Comparison of ENCODE assay signal across 8 mouse cellular contexts in the genomic region with DNA sequence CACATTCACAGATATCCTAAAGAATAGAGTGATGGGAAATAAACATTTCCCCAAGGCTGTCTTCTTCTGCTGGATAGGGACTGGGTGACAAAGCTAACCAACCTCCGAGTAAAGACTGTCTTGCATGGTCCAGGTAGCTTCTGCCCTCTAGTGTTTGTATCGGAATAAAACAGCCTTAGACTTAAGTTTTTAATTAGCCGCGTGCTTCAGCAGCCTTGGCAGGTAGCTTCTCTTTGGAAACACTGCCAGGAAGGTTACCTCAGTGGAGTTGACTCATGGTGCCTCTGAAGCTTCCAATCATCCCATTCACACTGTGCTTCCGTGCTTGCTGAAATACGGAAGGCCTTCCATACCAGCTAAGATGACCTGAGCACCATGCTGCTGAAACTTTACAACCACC.
DNase-seq lines count a peak whose midpoint lies in the region; ATAC-seq and TF ChIP-seq lines count a peak whose summit lies in the region.

No protein-coding gene starts in this region.

- no peak overlapping the region for H3K9ac ChIP-seq in heart, adult 2 months (ENCODE audit: low read depth, low read length)

- intact Hi-C loops in heart, adult 2 months (cut with DNase I), result loop anchor here (2.0 to 10.0 kb wide), 3 partner anchors 556 to 1086 kb away; partner anchors contain the start of gene Slco3a1

- H3K27me3 ChIP-seq in heart, adult 2 months (ENCODE audit: control insufficient read depth, insufficient read depth, low read length), result no peaks in the 10 kb centered on the region
- H3K27me3 ChIP-seq in heart, embryonic 10.5 days (ENCODE audit: insufficient read depth, poor library complexity, severe bottlenecking), result no peaks in the 10 kb centered on the region

- H3K36me3 ChIP-seq in heart, adult 2 months (ENCODE audit: control insufficient read depth, insufficient read depth, low read length), result no peaks in the 10 kb centered on the region
- H3K36me3 ChIP-seq in heart, embryonic 10.5 days, result no peaks in the 10 kb centered on the region

- TF ChIP-seq CTCF in heart, adult 2 months (IDR thresholded peaks at IDR 0.05), result peak; percentile 86

- DNase-seq in heart, adult 2 months, result peak in 1 of 2 experiments; percentile 12
- no peak for DNase-seq in heart, embryonic 10.5 days (ENCODE audit: low spot score)
- DNase-seq in 416B (ENCODE audit: low read depth) (peak; percentile 71), ZHBTc4 (ENCODE audit: low read depth, low spot score) (peak; percentile 64)
- DNase-seq in embryo, embryonic 11 days, result peak; percentile 69
- peak; percentile 67 for DNase-seq in mesoderm, embryonic 11.5 days (ENCODE audit: low read depth, low spot score)
- DNase-seq in spleen, postnatal 14 days (ENCODE audit: low spot score in 2 of 2), result no peak

- TF ChIP-seq POLR2A in heart, adult 2 months (IDR thresholded peaks at IDR 0.05; ENCODE audit: insufficient read depth, low read depth, low read length), result no peak

- H3K4me1 ChIP-seq in heart, adult 2 months (ENCODE audit: control insufficient read depth, insufficient read depth, low read length), result no peaks in the 10 kb centered on the region
- H3K4me1 ChIP-seq in heart, embryonic 10.5 days, result peaks cover 3% of the 10 kb centered on the region; the same call in 1 of the 2 replicates

- H3K9me3 ChIP-seq in heart, embryonic 10.5 days, result no peaks in the 10 kb centered on the region

- H3K27ac ChIP-seq in heart, adult 2 months, result no peak overlapping the region
- H3K27ac ChIP-seq in heart, embryonic 10.5 days, result no peak overlapping the region

- TF ChIP-seq EP300 in heart, adult 2 months (IDR thresholded peaks at IDR 0.05; ENCODE audit: insufficient read depth, low read depth, low read length), result 0 out of 2 replicates have a peak, but pooled peaks have one; percentile 20

- ATAC-seq in inflammation-experienced regulatory T-cells, adult 6 months, result peak; percentile 54

- WGBS in heart, adult 2 months, result 8% methylated on average over 6 of the region's 6 CpGs
- WGBS in heart, embryonic 10.5 days, result 12% methylated on average over 6 of the region's 6 CpGs

- H3K79me2 ChIP-seq in heart, adult 2 months (replicated peaks; ENCODE audit: control insufficient read depth, insufficient read depth, low read length), result no peaks in the 10 kb centered on the region

- H3K4me3 ChIP-seq in heart, adult 2 months, result no peak overlapping the region
- no peak overlapping the region for H3K4me3 ChIP-seq in heart, embryonic 10.5 days

Comparison
In these comparisons a context has a peak if more than half of its experiments do, and no peak if none do; other contexts are left out.
1. DNase-seq: peak in 416B (single experiment), ZHBTc4 (single experiment), embryo, embryonic 11 days (single experiment) and mesoderm, embryonic 11.5 days (single experiment); none in heart, embryonic 10.5 days (single experiment) and spleen, postnatal 14 days (0 of 2).